Mouse (Mus musculus) myocyte (in vitro differentiated cells): ENCODE results near the gene Xpa.
A peak's percentile ranks its signal among the peaks of the same experiment; 100 is the strongest.

Experiments
- POLR2A ChIP-seq: IDR thresholded peaks from one replicate; pipeline ENCODE4 v1.6.1; 2011; ENCODE audit warnings: low read depth, mild to moderate bottlenecking, control low read depth, moderate library complexity; ENCODE audit not compliant: insufficient read length
- TCF3 ChIP-seq: IDR thresholded peaks from one replicate; pipeline ENCODE4 v1.6.1; 2011; ENCODE audit warnings: low read depth, control low read depth; ENCODE audit not compliant: insufficient read length

DNA sequence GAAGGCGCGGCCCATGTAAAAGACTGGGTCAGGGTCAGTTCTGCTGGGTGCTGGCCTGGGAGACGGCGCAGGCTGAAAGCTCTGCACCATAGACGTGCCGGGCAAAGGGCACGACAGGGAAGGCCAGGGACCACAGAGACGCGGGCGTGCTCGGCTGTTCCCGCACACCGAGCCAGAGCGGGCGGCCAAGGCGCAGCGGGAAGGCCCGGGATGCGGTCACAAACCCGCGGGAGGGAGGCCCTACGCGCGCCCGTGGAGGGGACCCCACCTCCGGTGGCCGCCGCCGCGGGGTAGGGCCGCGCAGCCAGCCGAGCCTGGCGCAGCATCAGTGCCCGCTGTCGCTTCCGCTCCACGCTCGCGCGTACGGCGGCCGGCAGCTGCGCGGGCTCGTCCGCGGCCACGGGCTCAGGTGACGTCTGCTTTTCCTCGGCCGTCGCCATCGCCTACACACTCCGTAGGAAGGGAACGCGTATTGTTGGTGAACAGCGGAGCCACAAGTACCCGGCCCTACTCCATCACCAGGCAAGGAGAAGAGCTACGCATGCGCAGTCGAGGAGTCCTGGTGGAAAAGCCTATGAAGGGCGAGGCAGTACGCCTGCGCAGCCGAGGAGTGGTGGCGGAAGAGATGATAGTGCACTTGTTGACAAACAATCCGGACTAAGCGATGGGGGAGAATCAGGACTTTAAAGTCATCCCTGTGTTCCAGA is at the start of gene Xpa:
- TF ChIP-seq POLR2A (peak; percentile 93), TCF3 (no peak)
